Mouse (Mus musculus): Measurements from ENCODE around the gene Rasgrf1.

Gene Rasgrf1

DNA sequence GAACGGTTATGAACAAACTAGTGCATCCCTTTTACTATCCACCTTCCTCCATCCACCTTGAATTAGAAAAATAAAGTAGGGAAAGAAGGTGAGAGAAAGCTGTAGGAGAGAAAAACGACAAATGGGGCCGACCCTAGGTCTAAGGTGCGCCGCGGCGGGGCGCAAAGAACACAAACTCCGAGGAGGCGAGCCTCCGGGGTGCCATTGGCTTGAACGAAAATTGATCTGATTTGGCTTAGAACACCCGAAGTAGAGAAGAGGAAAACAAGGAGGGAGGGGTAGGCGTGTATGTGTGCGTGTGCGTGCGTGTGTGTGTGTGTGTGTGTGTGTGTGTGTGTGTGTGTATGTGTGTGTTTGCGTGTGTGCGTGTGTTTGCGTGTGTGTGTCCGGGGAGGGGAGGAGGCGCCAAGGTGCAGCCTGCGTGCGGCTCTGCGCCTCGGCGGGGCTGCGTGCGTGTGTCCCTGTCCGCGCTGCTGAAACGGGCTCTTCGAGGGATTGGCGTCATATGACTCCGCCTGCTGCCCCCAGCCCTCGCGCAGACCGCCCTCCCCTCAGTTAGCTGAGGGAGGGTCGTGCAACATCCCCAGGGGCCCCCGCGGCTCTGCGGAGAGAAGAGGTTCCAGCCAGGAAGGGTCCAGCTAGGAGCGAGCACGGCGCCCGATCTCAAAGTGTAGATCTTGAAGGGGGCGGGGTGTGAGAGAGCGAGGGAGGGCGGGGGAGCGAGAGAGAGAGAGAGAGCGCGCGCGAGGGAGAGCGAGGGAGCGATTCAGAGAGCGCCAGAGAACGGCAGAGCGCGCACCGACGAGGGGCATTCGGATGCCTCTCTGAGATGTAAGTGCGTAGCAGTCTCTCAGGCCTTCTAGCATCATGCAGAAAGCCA is at the start of gene Rasgrf1:
Rasgrf1 (plus strand) TSS at position 778 of the 880 bp plus-strand sequence.
- DNase-seq = no peak

DNA sequence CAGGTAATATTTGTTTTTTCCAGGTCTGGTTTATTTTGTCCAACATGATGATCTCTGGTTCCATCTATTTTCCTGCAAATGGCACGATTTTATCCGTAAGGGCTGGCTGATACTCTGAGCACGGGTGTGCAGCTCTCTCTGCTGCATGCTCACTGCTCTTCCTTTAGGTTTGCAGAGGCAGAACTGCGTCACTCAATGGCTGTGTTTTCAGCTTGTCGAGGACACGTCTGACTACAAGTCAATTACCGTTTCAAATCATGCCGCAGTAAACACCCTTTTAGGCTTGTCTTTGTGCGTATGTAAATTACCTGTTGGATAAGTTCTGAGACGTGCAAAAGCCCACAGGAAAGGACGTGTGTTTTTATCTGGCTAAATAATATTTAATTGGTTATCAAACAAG is 49.6 kb upstream of the Rasgrf1 start:
- no peak for DNase-seq

DNA sequence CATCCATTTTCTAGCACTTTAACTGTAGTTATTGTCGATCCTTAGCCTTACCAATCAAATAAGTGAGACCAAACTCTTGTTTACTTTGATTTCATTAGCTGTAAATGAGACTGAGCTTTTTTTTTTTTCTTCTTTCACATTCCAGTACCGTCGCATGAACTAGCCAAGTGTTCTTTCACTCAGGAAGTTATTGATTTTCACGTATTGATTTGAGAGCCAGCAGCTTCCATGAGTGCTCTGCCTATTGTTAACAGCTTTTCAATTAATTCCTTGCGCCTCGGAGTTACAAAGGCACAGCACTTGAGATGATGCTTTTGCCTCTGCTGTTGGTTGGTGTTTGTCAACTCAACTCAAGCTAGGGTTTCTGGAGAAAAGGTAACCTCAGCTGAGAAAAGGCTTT is 49.1 kb upstream of the Rasgrf1 start:
- DNase-seq = no peak

DNA sequence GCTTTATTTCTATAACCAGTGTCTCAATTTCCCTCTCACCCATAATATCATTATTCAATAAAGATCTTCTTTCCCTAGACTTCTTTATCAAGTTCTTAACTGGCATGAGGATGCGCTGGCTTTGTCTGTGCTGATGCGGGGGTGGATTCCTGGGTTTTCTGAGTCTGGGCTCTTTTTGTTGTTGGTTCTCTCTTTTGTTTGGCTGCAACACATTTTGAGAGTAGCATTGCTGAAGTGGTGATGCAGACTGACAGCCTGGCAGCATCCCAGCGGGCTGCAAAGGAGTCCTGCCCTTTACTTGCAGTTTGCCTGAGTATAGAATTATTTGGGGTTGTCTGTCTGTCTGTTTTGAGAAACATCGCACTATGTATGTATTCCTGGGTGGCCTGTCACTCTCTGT is 42.6 kb upstream of the Rasgrf1 start:
- DNase-seq = no peak

DNA sequence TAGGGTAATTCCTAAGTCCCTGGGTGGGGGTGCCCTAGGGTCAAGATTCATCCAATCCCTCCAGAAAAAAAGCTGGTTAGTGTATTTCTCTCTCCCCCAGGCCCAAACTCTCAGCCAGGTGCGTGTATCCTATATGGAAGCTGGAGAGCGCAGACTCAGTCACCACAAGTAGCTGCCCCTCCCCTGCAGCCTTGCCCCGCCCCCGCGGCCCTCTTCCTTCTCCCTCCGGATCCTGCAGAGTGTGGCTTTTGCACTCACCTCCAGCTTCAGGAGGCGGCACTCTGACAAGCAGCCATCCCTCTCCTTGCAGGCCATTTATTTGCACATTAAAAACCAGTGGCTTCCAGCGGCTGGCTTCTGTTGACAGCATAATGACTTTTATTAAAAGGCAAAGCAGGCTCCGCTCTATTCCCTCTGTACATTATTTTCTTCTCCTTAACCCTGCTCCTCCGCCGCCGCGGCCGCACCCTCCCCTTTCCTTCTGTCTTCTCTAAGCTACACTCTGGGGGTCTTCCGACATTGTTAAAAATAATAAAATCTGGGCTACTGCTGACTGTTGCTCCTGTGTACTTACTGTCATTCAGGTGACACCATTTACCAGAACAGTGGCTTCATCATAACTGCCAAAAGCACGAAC is 41.5 kb upstream of the Rasgrf1 start:
- no peak for DNase-seq

DNA sequence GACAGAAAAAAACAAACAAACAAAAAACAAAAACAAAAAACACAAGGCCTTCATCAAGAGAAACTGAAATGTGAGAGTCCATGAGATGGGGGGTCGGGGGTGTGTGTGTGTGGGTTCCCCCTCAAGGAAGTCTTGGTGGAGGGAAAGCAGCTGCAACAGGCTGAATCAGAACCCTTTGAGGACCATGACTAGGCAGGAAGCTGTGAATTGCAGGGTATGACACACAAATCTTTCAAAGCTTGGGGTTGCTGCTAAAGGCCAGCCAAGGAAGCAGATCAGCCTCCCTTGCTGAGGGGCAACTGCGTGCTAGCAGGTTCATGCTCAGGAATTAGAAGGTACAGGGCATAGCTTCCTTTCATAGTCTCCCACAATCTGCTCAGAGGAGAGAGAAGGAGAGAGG is 40.1 kb upstream of the Rasgrf1 start:
- no peak for DNase-seq

DNA sequence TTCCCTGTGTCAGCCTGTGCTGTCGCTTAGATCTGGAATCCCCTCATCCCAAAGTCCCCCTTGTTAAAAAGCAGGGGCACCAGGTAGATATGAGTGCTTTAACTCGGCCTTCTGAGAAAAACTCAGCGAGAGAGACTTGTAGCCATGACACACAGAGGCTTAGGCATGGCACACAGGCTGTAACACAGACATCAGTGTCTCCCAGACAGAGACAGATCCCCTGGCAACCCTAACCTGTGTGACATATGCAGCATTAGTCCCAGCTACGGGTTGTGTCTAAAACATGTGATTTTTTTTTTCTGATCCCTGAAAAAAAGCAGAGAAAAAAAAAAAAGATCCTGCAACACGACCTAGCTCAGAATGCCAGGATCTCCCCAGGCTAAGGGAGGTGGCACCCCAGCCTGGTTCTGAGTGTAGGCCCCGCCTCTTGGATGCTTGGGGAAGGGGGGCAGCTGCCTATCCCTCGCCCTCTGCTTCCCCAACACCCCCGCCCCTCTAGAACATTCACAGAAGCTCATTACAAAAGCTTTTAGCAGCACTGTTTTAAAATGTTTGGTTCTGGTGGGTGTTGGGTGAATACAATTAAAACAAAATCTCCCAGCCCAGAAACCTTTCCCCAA is 39.1 kb upstream of the Rasgrf1 start:
- no peak for DNase-seq

DNA sequence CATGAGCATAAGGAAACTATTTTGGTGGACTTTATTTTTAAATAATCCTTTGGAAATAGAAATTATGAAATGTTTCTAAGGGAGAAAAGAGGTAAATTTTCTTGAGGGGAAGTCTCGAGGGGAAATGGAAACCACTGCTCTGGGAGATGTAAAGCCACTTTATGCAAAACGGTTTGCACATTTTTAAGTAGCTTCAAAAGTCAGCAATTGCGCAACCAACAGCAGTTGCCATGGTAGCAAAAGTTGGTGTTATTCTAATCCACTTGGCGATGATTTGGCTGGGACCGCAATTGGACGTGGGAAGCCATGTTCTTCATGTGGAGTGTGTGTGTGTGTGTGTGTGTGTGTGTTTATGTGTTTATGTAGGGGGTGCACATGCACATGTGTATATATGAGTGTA is 37.6 kb upstream of the Rasgrf1 start:
- no peak for DNase-seq

DNA sequence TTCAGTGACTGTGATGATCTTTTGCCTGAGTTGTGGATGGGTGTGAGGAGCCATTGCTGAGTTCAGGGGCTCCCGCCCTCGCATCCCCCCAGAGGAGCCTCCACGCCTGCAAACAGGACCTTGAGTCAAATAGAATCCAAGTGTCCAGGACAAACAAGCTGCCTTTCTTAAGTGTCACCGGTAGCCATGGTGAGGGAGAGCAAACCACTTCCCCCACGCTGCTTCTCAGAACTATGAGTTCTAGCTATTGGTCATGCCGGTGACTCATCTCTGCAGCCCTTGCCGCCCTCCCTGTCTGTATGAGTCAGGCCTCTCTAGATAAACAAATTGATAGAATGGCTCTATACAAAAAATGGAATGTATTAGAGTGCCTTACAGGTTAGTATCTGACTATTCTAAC is 35.3 kb upstream of the Rasgrf1 start:
- DNase-seq = no peak

DNA sequence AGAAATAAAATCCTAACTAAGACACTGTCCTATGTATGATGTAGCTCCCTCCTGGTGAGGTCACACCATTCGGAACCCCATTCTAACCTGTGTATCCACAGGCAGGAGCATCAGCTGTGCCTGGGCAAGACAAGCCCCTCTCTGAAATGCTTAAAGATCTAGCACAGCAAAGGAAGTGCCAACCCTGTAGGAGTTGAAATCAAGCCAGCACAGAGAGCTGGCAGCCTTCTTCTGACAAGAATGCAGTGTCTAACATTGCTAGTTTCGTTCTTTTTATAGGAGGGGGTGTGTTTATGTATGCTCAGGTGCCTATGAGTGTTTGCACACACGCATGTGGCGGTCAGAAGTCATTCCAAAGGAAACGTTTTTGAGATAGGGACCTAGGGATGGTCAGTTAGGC is 34.2 kb upstream of the Rasgrf1 start:
- no peak for DNase-seq

DNA sequence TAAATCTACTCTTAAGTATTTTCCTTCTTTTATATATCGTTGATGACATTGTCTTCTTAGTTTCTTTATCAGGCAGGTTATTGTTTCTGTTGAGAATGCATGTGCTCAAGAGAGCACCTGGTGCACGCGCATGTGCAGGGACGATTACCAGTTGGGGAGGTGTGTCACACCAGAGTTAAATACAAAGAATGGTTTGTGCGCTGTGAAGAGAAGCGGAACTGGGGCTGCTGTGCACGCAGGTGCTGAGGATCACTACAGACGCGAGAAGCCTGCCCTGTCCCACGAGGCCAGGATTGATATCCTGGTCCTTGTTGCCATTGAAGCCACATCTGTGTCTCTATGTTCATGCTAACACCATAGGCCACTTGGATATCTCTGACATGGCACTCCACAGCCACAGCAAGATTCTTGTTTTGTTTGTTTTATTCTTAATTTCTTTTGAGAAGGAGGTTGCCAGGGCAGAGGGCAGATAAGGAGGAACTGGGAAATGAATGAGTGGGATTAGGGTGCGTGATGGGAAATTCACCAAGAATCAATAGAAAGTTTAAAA is 31.2 kb upstream of the Rasgrf1 start:
- no peak for DNase-seq

DNA sequence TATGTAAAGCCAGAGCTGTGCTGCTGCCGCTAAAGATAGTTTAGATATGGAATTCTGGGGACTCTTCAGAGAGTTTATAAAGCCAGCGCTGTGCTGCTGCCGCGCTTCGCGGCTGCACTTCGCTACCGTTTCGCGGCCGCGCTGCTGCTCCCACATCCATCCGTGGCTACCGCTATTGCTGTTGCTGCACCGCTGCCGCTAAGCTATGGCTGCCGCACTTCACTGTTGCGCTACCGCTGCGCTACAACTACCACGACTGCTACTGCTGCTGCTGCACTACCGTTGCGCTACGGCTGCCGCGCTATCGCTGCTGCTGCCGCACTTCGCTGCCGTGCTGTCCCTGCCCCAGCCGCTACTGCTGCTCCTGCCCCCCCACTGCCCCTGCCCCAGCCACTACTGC is 30.1 kb upstream of the Rasgrf1 start:
- DNase-seq = no peak

DNA sequence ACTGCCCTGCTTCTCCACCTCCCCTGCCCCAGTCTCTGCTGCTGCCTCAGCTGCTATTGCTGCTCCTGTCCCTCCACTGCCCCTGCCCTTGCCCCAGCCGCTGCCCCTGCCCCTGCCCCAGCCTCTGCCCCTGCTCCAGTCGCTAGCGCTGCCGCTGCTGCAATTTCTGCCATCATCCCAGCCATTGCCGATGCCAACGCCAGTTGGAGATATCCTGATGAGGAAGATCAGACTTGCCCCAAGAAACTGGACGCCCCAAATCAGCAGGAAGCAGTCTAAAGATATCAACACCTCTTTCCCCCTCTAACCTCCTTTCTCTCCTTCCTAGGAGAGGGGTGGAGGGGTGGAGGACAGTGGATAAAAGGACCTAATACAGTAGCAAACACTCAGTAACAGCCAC is 28.2 kb upstream of the Rasgrf1 start:
- DNase-seq = no peak

DNA sequence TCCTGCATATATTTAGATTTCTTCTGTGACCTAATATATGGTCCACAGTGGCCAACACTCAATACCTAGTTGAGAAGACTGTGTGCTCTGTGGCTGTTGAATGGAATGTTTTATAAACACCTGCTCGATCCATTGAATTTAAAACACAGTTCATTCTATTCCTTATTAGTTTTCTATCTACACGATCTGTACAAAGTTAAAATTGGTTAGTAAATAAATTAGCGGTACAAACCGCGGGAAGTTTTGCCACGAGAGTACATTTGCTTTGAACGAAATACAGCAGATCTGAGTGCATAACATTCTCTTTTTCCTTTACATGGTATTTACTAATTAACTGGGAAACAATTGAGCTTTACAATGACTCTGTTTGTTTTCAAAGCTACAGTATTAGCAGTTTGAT is 27.1 kb upstream of the Rasgrf1 start:
- DNase-seq = no peak

DNA sequence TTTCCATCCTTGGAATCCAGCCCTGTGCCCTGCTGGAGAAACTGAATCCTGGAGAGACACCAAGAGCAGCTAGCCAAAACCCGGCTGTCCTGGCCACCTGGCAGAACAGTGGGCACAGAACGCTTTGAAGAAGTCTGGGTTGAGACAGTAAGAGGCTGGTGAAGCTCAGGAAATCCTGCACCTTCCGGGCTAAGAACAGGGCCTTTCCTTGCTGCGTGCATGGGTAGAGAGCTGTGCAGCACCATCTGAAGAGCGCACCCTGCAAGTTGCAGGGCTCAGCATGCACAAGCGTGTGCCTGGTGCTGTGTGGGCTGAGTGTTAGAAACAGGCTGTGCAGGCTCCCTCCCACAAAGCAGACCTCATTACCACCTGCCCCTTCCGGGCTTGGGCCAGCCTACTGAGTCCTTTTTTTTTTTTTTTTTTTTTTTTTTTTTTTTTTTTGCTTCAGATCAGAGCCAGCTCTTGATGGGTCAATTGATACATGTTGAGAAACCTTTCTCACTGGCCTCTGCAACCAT is 23.9 kb upstream of the Rasgrf1 start:
- no peak for DNase-seq

DNA sequence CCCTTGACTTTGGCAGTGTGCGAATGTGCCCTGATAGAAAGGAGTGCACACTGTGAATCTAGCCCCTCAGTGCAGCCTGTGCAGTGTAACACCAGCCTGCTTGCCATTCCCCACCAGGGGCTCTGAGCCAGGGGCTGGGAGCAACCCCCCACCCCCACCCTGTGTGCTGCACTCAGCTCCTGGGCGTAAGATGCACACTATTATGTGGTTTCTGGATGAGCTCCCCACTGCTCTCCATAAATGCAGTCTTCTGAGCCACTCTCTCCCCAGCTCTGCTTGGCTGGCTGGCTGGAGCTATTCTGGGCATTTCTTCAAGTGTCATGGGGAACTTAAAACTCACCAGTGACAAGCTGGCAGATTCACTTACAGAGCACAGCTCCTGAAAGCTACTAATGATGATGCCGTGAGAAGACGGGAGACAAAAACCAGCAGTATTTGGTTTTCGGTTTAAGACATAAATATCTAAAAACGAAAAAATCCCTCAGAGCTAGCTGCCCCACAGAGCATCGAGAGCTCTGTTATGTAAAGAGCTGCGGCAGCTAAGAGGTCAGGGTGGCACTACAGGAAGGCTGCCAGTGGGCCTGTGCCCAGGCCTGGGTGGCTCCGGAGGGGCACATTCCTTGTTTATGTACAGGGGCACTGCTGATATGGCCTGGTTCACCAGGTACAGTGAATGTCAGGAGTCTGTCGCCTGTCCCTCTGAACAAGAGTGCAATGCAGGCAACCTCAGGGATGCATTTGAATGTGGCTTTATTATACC is 18.0 kb upstream of the Rasgrf1 start:
- DNase-seq = no peak

DNA sequence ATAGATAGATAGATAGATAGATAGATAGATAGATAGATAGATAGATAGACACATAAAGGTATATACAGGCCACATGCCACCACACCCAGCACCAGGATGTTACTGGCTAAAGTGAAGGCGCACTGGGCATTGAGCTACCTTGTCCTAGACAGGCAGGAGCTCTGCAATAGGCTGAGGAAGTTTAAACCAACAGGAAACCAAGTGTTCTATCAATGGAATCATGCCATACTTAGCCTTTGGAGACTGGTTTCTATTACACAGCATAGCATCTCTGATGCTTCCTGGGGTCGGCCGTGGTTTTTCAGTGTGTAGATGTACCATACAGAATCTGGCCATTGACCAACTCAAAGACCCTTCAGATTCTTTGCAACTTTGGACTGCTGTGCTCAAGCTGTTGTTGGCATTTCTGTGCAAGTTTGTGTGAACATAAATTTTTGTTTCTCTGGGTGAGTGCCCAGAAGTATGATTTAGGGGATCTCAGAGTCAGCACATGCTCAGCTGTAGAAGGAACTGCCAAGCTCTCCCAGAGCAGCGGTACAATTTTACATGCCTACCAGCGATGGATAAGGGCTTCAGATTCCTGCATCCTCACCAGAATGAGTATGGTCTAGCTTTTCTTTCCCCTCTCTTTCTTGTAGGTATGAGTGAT is 17.0 kb upstream of the Rasgrf1 start:
- no peak for DNase-seq

DNA sequence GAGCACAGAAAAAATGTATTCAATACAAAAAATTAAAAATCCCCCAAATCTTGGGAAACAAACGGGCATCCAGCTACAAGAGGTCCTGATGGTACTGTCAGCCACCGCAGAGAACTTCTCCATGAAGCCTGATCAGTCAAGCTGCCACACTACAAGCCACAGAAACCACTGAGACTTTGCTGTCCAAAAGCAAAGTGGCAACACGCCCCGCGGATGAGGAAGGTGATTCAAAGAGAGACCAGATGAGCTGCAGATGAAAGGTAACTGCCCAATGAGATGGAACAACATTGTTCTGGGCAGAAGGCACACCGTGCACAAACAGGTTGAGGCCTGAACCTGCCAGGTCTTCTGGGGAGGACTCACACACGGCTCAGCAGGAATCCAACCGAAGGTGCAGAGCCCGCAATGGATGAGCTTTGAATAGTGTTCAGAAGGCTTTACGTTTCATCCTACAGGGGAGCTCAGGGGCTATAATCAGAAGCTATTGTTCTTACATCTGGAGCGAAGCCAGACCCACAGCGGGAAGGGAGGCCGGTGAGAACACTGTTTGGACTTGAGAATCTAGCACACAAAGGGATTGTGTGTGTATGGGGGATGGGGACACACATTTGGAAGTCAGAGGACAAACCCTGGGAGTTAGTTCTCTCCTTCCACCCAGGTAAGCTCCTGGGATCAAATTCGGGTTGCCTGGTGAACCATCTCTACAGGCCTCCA is 9.4 kb upstream of the Rasgrf1 start:
- no peak for DNase-seq

DNA sequence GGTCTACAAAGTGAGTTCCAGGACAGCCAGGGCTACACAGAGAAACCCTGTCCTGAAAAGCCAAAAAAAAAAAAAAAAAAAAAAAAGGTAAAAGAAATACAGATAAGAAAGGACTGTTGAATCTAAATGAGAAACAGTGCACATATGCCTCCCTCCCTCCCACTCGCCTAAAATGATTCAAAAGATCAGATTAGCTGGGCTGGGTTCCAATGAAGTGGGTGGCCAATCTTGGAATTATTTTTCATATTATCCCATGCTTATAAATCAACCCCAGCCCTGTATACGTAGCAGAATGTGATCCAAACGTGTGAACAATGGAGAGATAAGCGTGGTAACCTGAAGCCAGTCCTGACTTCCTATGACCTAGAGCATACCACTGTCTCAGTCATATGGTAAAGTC is 8.5 kb upstream of the Rasgrf1 start:
- no peak for DNase-seq

DNA sequence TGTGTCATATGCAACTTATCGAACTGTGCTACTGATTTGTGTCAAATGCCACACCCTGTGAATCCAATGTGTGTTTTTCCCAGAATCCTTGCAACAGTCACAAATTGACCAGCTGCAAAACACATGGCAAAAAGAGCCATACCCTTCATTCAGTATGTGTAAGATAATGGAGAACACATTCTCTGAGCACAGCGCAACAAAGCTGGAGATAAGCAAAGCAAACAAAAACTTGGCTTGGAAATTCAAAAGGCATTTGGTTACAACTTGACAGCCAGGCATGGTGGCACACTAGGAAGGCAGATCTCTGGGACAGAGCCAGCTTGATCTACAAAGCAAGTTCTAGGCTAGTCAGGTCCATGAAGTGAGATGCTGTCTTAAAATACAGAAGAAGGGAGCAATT is 6.9 kb upstream of the Rasgrf1 start:
- DNase-seq = no peak

DNA sequence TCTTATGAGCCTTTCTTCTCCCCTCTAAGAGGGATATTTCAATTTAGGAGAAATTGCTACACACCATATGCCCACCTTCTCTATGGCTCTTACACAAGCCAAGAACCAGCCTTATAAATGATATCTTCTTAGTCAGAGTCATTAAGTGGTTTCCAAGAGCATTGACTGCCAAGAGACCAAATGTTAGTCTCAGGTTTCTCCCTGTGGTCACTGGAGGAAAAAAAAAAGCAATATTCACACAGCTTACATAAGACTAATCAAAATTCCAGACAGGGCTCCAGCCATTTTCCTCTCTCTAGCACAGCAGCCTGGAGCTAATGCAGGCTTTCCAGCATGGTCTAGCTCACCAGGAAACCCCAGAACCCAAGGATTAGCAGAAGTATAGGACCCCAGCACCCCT is 3.1 kb upstream of the Rasgrf1 start:
- DNase-seq = no peak

DNA sequence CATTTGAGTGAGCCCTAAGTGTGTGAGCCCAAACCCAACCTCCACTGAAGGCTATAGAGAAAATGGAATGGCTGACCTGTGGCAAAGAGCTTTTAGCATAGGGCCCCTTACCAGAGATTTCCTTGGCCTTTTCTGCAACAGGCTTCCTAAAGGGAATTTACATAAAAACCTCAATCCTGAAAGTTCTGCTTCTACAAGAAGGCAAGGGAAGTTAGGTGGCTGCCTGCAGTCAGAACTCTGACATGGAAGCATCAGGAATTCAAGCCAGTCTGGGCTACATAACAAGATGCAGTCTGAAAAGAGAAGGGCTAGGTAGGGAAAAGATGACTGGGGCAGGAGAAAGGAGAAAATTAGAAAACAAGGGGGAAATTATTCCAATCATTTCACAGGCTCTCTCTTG is 1.8 kb upstream of the Rasgrf1 start:
- DNase-seq = no peak

Measured in thymus, postnatal 36 days (tissue).